Mouse (Mus musculus) adrenal gland, postnatal 36 days (tissue): Measurements from ENCODE around the gene Keg1. TPM values are rescaled to one million over a fixed set of nuclear protein-coding genes. Genes with fewer than 3 reads are reported as not detected.
A peak's percentile ranks its signal among the peaks of the same experiment; 100 is the strongest.
"Not testable (repeated sequence)": the region's sequence is repeated elsewhere in the genome, so short reads cannot be mapped to it uniquely, and the experiment has no call there.

ENCODE experiments used
- DNase-seq, 2 experiments: peaks; one replicate each; pipeline ENCODE4 v3.0.0; 2021; ENCODE audit warnings: mixed read lengths in 1 of 2
- long read RNA-seq, 2 experiments: library from polyadenylated mRNA; stranded (forward); transcript quantifications; one replicate each; pipeline ENCODE4 v2.0.0; 2021; ENCODE audit warnings: borderline sequencing depth in 2 of 2
- total RNA-seq, 2 experiments: library from RNA; stranded (reverse); gene quantifications; 2 replicates each; pipeline ENCODE4 v1.2.3; 2021

Keg1 gene
- total RNA-seq, result not detected
- long read RNA-seq, experiment 1, result 0 reads
- long read RNA-seq, experiment 2, result 0 reads

DNA sequence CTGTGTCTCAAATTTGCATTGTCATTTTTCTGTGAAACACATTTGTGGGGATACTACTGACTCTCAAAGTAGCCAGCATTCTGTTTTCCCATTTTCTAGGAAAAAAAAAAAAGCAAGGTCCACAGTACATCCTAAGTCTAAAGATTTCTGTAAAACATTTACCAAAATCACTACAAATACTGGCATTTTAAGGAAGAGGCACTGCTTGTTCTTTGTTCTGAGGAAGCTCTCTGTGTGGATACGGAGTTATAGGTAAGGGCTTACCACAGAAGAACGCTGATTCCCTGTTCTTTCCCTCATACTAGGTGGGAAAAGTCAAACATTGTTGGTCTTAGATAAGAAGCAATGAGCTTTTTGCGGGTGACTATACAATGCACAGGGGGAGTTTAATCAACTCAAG, at the start of gene Keg1:
Keg1 (plus strand) TSS at position 197 of the 400 bp plus-strand sequence.
- DNase-seq, result no peak

DNA sequence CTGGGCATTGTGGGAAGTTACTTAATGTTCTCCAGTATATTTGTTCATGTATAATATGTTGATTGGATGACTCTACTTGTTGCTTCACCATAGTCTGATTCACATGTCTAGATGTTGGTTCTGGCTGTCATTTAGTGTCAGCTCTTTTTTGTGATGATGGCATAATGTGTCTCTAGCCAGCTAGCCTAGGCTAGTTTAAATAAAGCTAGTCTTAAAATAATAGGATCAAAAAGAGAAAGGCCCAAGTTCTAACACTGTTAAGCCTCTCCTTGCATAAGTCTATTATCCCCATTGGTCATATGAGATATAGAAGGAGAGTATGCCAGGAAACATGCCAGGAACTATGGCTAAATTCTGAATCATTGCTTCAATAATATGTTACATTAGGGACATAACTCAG, 46.1 kb upstream of the Keg1 start:
- no peak for DNase-seq

DNA sequence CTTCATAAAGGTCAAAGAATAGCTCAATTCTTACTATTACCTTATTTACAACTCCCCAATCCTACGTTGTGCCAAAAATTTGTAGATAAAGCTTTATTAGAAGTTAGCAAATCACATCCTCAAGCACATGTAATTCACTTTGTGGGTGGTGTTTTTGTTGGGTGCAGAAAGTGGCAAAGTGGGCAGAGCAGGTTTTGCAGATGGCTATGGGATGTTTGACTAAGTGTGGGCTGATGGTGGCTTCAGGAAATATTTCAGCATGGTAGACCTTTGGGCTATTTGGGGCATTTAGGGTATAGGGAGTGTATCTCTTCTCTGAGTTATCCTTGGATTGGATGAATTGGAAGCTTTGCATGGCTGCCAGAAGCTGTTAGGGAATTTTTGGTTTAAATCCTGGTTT, 29.4 kb upstream of the Keg1 start:
- no peak for DNase-seq

DNA sequence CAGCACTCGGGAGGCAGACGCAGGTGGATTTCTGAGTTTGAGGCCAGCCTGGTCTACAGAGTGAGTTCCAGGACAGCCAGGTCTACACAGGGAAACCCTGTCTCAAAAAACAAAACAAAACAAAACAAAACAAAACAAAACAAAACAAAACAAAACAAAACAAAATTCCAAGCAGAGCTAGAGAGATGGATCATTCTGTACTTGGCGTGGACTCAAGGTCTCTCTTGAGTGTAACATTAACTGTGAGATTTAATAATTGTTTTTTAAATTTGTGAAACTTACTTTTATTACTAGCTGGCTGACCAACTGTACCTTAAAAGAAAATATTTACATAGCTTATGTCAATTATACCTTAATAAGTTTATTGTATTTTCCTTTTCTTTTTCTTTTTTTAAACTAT, 27.0 kb upstream of the Keg1 start:
- not testable (repeated sequence) for DNase-seq

DNA sequence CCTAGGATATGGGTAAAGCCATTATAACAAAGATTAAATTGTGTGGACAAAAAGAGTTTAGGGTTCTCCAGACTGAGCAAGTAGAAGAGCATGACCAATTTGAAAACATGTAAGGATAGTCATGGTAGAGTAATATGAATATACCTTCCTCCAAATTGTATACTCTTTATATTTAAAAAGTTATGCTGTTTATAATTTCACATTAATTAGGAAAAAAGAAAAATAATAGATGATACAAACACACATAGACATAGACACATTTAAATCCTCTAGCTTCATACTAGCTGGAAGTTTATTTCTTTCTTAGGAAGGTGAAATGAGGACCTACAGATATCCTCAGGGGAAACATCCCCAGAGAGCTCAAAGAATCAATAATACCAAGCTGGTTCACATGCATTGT, 25.4 kb upstream of the Keg1 start, which contains the start of gene Olfr1442:
Olfr1442 (plus strand) TSS at position 301 of the 400 bp plus-strand sequence.
- DNase-seq, result no peak

DNA sequence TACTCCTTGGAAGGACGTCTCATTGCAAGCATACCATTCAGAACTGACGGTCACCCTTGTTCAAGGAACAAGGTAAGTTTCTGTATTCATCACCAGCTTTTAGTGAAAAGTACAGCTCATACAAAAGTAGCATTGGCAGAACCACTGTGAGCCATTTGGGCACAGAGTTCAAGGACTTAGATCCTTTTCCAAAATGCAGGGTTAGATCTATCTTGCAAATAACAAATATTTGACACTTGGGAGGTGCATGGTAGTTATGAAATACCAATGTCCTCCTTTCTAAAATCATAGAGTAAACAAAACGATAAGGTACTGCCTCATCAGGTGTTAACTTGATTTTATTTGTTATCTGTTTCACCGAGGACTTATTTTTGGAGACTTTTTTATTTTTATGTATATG, 24.5 kb upstream of the Keg1 start:
- DNase-seq, result no peak

DNA sequence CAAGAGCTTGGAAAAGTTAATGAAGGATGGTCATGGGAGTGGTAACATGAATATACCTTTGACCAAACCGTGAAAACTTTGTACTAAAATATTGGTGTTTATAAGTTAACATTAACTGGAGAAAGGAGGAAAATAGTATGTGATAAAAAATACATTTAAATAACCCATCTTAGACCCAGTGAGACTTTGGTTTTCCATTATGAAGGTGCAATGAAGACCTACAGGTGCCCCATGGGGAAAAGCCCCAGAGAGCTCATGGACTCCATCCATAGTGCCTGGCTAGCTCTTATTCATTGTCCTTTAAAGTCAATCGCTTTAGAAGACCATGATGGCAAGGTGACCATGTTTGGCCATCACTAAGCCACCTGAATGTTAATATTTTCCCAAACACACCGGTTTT, 17.8 kb upstream of the Keg1 start, which contains the start of gene Olfr1443:
Olfr1443 (plus strand) TSS at position 301 of the 400 bp plus-strand sequence.
- DNase-seq, result no peak

DNA sequence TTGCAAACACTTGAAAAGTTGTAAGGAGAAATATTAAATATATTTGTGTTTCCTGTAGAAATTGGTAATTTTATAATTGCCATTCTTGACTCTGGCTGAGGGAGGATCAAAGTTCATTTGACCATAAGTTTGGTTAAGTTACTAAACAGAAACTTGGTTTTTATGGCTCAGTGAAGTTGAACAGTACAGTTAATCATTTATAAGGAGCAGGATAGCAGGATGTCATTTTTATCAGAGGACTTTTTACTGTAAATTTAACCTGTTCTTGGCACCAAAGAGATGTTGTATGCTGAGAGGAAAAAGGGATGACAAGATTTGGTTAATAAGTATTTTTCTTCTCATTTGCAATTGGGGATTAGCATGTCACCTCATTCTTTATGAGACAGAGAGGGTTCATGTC, 10.9 kb upstream of the Keg1 start:
- DNase-seq, result no peak

DNA sequence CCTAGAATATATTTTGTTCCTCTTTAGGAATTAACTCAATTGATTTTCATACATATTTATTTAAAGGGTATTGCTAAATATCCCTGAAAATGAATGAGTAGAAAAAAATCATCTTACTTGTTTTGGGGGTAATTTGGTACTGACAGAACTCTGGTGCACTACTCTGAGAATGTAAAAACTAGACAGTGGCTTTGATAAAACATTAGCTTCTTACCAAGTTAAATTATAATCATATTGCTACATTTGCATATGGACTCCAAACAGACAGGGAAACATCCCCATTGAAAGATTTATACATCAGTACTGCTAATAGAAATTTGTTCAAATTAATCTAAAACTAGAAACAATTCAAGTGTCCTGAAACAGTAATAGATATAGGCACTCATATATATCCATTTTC, 10.4 kb upstream of the Keg1 start:
- no peak for DNase-seq

DNA sequence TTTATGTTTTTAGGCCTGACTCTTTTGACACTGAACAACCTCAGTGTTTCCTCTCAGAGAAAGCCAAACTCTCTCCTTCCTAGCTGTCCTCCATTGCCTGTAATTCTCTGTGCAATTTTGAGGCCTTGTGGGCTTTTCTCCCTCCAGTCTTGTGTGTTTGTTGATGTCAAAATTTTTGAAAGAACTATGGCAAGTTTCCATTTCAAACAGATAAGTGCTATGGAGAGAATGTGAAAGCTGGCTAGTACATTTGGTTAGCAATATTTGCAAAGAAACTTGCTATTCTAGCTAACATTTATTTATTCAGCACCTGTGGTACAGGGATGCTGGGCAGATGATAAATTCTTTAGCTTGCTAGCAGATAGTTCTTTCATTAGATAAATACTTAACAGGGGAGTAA, 635 bp downstream of the Keg1 start:
- DNase-seq, result no peak

DNA sequence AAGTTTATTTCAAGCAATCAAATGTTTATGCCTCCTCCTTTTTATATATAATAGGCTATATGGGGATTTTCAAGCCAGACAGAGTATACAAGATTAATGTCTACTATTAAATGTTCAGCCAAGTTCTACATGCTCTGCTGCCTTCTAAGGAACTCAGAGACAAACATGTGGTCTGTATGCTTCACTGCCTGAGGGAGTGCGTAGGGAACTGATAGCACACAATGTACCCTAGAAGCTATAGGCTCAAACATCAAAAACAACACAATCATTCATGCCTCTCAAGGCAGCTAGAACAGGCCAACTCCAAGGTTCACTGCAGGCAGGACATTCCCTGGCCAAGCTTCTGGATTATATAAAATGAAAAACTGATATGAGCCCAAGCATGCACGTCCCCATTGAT, 12.9 kb downstream of the Keg1 start:
- no peak for DNase-seq

DNA sequence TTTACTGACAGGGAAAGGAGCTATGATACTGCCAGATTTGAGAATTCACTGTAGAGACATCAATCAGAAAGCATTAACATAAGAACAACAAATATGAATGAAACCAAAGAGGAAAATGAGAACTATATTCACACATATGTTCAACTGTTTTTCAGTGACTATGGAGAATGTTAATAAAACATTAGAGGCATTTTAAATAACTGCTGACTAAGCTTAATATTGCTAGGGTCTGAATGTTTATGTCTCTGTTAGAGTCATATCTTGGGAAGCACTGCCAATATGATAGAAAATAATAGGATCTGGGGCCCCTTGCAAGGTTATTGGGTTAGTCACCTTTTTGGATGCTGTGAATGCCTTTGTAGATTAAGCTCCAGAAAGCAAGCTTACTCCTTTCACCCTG, 13.4 kb downstream of the Keg1 start:
- no peak for DNase-seq

DNA sequence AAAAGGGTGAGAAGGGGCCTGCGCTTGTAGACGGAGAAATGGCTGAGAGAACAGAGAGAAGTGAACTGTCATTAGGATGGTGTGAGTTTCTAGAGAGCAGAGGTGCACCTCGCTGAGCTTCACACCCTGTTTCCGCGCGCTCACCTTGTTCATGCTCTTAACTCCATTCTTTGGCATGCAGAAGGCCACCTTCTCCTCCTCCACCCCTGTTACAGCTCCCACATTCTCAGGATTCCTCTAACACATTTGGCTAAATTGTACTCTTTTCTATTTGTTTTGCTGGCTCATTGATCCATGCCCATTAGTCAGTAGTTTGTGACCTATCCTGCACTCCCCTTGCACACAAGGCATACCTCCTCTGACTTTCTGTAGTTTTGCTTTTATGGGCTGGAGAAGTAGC, 23.6 kb downstream of the Keg1 start:
- no peak for DNase-seq

DNA sequence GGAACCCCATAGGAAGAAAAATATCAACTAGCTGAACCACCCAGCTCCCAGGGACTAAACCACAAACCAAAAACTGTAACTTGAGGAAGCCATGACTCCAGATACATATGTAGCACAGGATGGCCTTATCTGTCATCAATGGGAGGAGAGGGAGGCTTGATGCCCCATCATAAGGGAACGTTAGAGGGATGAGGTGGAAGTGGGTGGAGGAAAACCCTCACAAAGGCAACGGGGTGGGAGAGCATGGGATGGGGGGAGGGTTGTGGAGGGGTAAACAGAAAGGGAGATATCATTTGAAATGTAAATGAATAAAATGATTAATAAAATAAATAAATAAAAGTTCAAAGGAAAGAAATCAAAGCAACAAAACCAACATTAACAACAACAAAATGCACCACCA, 24.9 kb downstream of the Keg1 start:
- no peak for DNase-seq

DNA sequence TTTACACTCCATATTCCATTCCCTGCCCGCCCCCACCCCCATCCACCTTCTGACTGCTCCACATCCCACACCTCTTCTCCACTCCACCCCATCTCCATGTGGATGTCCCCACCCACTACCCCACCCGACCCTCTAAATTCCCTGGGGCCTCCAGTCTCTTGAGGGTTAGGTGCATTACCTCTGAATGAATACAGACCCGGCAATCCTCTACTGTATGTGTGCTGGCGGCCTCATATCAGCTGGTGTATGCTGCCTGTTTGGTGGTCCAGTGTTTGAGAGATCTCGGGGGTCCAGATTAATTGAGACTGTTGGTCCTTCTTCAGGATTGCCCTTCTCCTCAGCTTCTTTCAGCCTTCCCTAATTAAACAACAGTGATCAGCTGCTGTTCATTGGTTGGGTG, 25.3 kb downstream of the Keg1 start:
- DNase-seq, result not testable (repeated sequence)

DNA sequence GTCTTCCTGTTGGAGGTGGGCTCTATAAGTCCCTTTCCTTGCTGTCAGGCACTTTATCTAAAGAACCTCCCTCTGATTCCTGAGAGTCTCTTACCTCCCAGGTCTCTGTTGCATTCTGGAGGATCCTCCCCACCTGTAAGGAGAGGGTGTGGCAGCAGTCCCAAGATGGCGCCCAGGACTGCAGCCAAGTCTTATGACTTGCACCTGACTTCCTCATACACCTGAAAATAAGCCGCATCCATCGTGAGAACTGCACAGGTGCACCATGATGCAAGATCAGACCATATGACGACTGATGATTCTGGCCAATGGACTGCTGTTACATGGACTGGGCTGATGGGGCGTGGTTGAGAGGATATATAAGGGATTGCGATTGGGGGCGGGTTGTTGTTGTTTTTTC, 26.0 kb downstream of the Keg1 start:
- DNase-seq, result not testable (repeated sequence)

DNA sequence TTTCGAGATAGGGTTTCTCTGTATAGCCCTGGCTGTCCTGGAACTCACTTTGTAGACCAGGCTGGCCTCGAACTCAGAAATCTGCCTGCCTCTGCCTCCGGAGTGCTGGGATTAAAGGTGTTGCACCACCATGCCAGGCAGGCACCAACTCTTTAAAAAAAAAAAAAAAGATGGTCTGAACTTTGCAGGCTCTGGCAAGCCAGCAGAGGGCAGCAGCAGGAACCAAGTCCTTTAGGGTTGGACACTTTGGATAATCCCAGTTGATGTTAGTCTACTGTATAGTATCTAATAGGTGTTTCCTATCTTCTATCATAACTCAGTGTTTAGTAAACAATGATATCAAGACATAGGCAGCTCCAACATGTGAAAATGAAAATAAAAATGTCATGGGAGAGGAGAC, 26.7 kb downstream of the Keg1 start:
- DNase-seq, result peak; percentile 72 to 81

DNA sequence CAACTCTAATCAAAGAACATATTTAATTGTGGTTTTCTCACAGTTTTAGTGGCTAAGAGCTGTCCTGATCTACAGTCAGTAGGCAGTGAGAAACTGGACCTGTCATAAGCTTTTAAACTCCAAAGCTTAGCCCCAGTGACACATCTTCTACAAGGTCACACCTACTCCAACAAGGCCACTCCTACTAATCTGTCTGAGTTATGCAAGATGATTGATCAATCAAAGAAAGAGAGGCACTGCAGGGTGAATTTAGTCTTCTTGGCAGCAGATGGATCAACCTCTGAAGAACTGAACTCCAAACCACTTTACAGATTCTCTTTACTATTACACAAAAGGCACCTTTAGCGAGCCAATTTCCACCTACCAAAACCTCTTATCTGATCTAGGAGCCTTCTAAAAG, 30.3 kb downstream of the Keg1 start:
- no peak for DNase-seq

DNA sequence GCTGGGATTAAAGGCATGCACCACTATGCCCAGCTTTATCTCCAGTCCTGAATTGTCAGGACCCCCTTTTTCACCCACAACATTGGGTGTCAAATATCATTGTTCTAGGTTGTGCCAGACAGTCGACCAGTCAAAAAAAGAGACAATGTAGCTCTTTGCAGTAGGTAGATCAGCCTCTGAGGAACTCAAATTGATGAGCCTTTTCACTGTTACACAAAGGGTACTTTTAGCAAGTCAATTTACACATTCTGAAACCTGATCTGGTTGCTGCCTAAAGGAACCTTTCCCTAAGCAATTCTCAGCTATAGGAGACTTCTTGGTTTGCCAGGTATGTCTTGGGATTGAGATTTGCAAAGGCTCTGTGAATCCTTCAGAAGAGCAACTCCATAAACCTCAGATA, 35.5 kb downstream of the Keg1 start:
- no peak for DNase-seq

DNA sequence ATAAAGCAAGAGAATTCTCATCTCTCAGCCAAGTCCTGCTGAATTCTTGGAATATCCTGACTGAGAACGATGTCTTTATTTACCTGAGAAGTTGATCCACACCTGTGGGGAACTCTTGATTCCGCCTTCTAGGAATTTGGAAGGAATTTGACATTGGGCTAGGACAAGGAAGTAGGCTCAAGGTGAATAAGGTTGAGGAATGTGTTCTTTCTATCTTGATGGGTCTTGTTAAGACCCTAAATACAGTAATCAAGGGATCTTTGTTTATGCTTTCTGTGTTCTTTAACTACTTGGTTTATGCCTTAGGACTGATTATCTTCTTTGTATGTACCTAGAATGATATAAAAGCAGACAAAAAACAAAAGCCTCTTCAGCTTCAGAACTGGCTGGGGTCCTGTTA, 36.4 kb downstream of the Keg1 start:
- DNase-seq, result no peak

DNA sequence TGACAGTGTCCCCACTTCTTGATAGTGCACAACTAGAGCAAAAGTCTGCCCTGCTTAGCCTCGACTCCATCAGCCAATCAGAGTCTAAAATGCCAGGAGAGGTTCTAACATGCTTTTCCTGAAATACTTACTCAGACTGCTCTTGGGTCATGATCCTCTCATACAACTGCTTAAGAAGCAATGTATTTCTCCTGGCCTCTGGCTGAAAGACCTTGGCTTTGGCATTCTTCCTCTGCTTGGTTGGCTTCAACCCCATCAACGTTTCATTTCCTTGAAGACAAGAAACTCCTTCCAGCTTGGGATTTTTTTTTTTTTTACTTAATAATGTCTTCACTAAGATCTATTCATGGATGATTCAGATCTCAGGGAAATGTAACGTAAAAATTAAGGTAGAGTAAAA, 60.7 kb downstream of the Keg1 start:
- no peak for DNase-seq

DNA sequence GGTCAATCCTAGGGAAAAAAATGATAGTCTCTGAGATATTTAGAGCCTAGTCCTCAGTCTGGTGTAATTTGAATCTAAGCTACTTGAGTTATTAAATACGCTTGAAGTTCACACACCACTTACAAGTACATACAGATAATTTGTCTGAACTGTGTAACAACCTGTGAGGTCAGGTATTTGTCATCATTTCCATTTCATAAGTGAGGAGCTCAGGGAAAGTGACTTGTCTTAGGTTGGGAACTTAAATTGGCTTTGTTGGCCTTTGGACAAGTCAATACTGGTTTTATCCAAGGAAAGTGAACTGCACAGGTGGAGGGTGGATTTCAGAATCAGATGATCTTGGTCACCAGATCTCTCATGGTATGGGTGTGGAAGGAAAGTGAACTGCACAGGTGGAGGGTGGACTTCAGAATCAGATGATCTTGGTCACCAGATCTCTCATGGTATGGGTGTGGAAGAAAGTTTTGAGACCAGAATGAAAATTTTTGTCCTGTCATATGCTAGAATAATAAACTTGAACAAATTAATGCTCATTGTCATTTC, 63.4 kb downstream of the Keg1 start:
- DNase-seq, result no peak

DNA sequence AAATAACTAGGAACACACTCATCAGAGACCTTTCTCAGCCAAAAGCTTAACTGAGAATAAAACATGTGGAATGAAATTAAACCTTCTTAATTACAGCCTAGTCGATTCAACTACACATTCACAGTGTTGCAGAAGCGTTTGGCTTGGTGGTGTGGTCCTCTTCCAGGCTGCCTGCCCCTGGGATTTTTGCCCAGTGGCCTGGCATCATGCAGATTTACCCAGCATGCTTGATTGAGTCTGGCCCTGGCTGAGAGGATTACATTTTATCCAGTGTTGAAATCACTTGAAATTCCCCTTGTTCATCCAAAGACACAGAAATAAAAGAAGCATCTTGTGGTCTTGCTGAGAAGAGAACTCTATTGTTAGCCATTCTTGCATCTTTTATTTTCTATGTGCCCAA, 64.1 kb downstream of the Keg1 start:
- peak; percentile 63 to 76 for DNase-seq

DNA sequence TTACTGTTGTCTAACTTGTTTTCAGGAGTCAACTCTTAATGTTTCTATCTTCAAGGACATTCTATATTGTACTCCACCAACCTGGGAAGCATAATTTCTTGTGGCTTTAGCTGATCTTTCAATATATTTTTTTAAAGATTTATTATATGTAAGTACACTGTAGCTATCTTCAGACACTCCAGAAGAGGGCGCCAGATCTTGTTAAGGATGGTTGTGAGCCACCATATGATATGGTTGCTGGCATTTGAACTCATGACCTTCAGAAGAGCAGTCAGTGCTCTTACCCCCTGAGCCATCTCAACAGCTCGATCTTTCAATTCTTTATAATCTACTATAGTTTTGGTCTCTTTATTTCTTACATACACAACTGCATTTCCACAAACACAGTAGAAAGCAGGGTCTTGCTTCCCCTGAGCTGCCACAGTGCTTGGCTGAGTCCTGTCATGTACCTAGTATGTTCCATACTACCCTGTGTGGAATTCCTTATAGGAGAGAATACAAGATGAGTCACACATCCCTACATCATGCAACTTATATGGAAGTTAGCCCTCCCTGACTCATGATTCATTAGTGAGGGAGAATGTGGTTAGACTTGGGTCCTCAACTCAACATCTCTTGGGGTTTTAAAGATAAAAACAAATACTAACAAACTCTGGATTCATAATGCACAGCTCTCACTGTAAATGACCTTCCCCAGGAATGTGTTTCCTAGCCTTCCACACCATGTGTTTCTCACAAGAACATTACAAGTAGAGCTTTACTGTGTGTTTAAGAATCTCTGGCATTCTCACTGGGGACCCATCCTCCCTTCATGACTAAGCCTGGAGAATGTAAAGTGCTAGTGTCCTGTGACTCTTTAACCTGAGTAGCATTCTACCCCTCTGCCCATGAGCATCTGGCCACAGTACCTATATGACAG, 66.9 kb downstream of the Keg1 start:
- DNase-seq, result peak; percentile 6 to 17
